Mouse (Mus musculus) testis, adult 2 months (tissue): Measurements from ENCODE around the gene Oit1. TPM values are rescaled to one million over a fixed set of nuclear protein-coding genes. Genes with fewer than 3 reads are reported as not detected.

ENCODE experiments used
- H3K27ac ChIP-seq: fragments of 200-500 bp; 2 replicates; pipeline ENCODE4 v1.5.1; 2012; ENCODE audit warnings: low read depth, low read length; ENCODE audit not compliant: control insufficient read depth, insufficient read depth
- H3K27me3 ChIP-seq: fragments of 200-500 bp; 2 replicates; pipeline ENCODE4 v1.6.1; 2012; ENCODE audit warnings: mild to moderate bottlenecking, low read length, moderate library complexity; ENCODE audit not compliant: control insufficient read depth, insufficient read depth
- H3K36me3 ChIP-seq: fragments of 200-500 bp; 2 replicates; pipeline ENCODE4 v1.6.1; 2012; ENCODE audit warnings: mild to moderate bottlenecking, low read length; ENCODE audit not compliant: control insufficient read depth, insufficient read depth
- H3K4me1 ChIP-seq: fragments of 200-500 bp; 2 replicates; pipeline ENCODE4 v1.6.1; 2012; ENCODE audit warnings: low read length; ENCODE audit not compliant: control insufficient read depth, insufficient read depth
- H3K4me3 ChIP-seq: fragments of 200-500 bp; 2 replicates; pipeline ENCODE4 v1.5.1; 2012; ENCODE audit warnings: low read depth, mild to moderate bottlenecking, low read length, moderate library complexity, mixed read lengths; ENCODE audit not compliant: control insufficient read depth
- CTCF ChIP-seq: fragments of 200-500 bp; IDR thresholded peaks from 2 replicates; pipeline ENCODE4 v1.5.1; 2012; ENCODE audit warnings: low read depth, mild to moderate bottlenecking, inconsistent platforms, low read length, moderate library complexity; ENCODE audit not compliant: control insufficient read depth, insufficient read depth, insufficient replicate concordance
- POLR2A ChIP-seq: fragments of 200-500 bp; IDR thresholded peaks from 2 replicates; pipeline ENCODE4 v1.6.1; 2012; ENCODE audit warnings: low read depth, mild to moderate bottlenecking, inconsistent platforms, low read length, moderate library complexity; ENCODE audit not compliant: control insufficient read depth
- polyA plus RNA-seq: library from polyadenylated mRNA; depleted of rRNA; stranded (reverse); fragments of >200 nt; gene quantifications from 2 replicates; pipeline ENCODE4 v1.2.3, GENCODE M21; 2012

Gene Oit1
- polyA plus RNA-seq, 1 experiment = 60.7 TPM

- H3K36me3 ChIP-seq = no peaks in the 10 kb centered on the region
- no peaks in the 10 kb centered on the region; the same call in 1 of the 2 replicates for H3K4me1 ChIP-seq
- no peak overlapping the region for H3K4me3 ChIP-seq
- TF ChIP-seq CTCF = no peak
- TF ChIP-seq POLR2A = no peak
- H3K27ac ChIP-seq = no peak overlapping the region
- H3K27me3 ChIP-seq = no peaks in the 10 kb centered on the region
Observed at GRCm38 (mm10) chr14:8325746-8326145, 52.8 kb downstream of the Oit1 start.

GRCm38 (mm10) chr14:8320528-8320927, 58.0 kb downstream of the Oit1 start:
- H3K27me3 ChIP-seq = no peaks in the 10 kb centered on the region
- peaks cover 13% of the 10 kb centered on the region for H3K4me1 ChIP-seq
- no peaks in the 10 kb centered on the region for H3K36me3 ChIP-seq
- H3K27ac ChIP-seq = no peak overlapping the region
- H3K4me3 ChIP-seq = no peak overlapping the region
- no peak for TF ChIP-seq CTCF
- no peak for TF ChIP-seq POLR2A

GRCm38 (mm10) chr14:8317194-8318097, 61.1 kb downstream of the Oit1 start, which contains the start of gene Fam107a:
TSS of gene Fam107a (minus strand) at chr14:8318023.
- Histone ChIP-seq H3K4me3 (peak within 1 kb of the TSS; percentile 25), H3K4me1 (peaks cover 13% of the 10 kb centered on the region), H3K36me3 (no peaks in the 10 kb centered on the region), H3K27ac (no peak within 1 kb of the TSS), H3K27me3 (no peaks in the 10 kb centered on the region)
- TF ChIP-seq POLR2A = no peak
- no peak for TF ChIP-seq CTCF

GRCm38 (mm10) chr14:8316366-8317193, 62.0 kb downstream of the Oit1 start:
- no peaks in the 10 kb centered on the region for H3K27me3 ChIP-seq
- TF ChIP-seq CTCF (no peak), POLR2A (no peak)
- no peak overlapping the region for H3K27ac ChIP-seq

GRCm38 (mm10) chr14:8315169-8315568, 63.4 kb downstream of the Oit1 start:
- Histone ChIP-seq H3K27ac (no peak overlapping the region), H3K36me3 (no peaks in the 10 kb centered on the region), H3K27me3 (no peaks in the 10 kb centered on the region), H3K4me1 (peaks cover 13% of the 10 kb centered on the region), H3K4me3 (no peak overlapping the region)
- TF ChIP-seq POLR2A (no peak), CTCF (no peak)

More at GRCm38 (mm10) chr14:8316366-8317193, 62.0 kb downstream of the Oit1 start:
- no peaks in the 10 kb centered on the region for H3K36me3 ChIP-seq
- peaks cover 13% of the 10 kb centered on the region for H3K4me1 ChIP-seq
- H3K4me3 ChIP-seq = no peak overlapping the region

- Histone ChIP-seq H3K4me3 (no peak overlapping the region), H3K4me1 (peaks cover 13% of the 10 kb centered on the region), H3K36me3 (no peaks in the 10 kb centered on the region), H3K27ac (no peak overlapping the region), H3K27me3 (no peaks in the 10 kb centered on the region)
- TF ChIP-seq POLR2A (no peak), CTCF (no peak)
Observed at GRCm38 (mm10) chr14:8314536-8314935, 64.0 kb downstream of the Oit1 start.

- Histone ChIP-seq H3K4me3 (no peak overlapping the region), H3K27me3 (no peaks in the 10 kb centered on the region), H3K4me1 (peaks cover 13% of the 10 kb centered on the region), H3K27ac (no peak overlapping the region), H3K36me3 (no peaks in the 10 kb centered on the region)
- TF ChIP-seq CTCF (no peak), POLR2A (no peak)
Observed at GRCm38 (mm10) chr14:8313877-8314276, 64.7 kb downstream of the Oit1 start.
